21 mouse cellular contexts compared by ENCODE assay signal in the genomic region with DNA sequence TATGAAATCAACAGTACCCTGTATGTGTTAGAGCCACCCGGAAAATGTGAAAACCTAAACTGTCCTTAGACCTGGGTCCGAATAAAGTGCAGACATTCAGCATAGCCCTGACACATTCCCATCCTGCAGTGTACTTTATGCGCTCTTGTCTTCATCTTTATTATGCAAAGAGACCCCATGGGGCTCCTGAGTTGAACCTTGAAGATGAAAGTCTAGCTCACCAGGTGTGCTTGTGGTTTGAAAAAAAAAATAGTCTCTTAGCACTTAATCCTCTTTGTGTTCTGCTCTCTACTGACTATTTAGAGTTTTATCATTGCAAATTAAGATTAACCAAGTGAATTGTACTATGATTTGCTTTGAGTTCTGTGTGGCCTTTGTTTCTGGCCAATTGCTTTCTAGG. TPM values are rescaled to one million over a fixed set of nuclear protein-coding genes. Genes with fewer than 3 reads are reported as not detected.
"Had no signal": no experiment of that assay in that cellular context is flagged by ENCODE, and none has a peak within 500 bp of the region (broad histone marks: within the 10 kb centered on the region; RNA-seq: fewer than 3 reads in every experiment).

No protein-coding gene starts in this region.

- H3K36me3 ChIP-seq: liver, embryonic 15.5 days; lung, embryonic 15.5 days had no signal

- DNase-seq: liver, postnatal 0 days; lung, adult 2 months; lung, postnatal 14 days; lung, postnatal 36 days; retina, postnatal 1 day; right cerebral cortex, adult 18-20 months; right cerebral cortex, postnatal 25 days; right cerebral cortex, postnatal 4 days; spleen, adult 18-20 months; thymus, adult 18-20 months; thymus, postnatal 25 days had no signal

- H3K9ac ChIP-seq: liver, embryonic 15.5 days; liver, postnatal 0 days; lung, embryonic 15.5 days; midbrain, embryonic 13.5 days; midbrain, embryonic 15.5 days; neural tube, embryonic 12.5 days had no signal

- H3K27ac ChIP-seq: liver, embryonic 15.5 days; lung, embryonic 15.5 days; macrophage; midbrain, embryonic 13.5 days; midbrain, embryonic 15.5 days; neural tube, embryonic 12.5 days had no signal

- H3K27me3 ChIP-seq: liver, embryonic 15.5 days; lung, embryonic 15.5 days; megakaryocyte, embryonic 14.5 days; midbrain, embryonic 13.5 days; midbrain, embryonic 15.5 days; neural tube, embryonic 12.5 days had no signal

- ATAC-seq: liver, postnatal 0 days; lung, postnatal 0 days; midbrain, embryonic 13.5 days; midbrain, embryonic 15.5 days had no signal

- H3K4me3 ChIP-seq: liver, embryonic 15.5 days; lung, embryonic 15.5 days; megakaryocyte, embryonic 14.5 days; midbrain, embryonic 13.5 days; midbrain, embryonic 15.5 days; neural tube, embryonic 12.5 days had no signal

- H3K4me2 ChIP-seq: liver, embryonic 15.5 days; lung, embryonic 15.5 days; midbrain, embryonic 11.5 days; midbrain, embryonic 13.5 days; midbrain, embryonic 15.5 days; neural tube, embryonic 12.5 days had no signal

- H3K9me3 ChIP-seq: liver, embryonic 15.5 days; lung, embryonic 15.5 days; megakaryocyte, embryonic 14.5 days; midbrain, embryonic 13.5 days; midbrain, embryonic 15.5 days; neural tube, embryonic 12.5 days had no signal

- H3K4me1 ChIP-seq: liver, embryonic 15.5 days; lung, embryonic 15.5 days; midbrain, embryonic 13.5 days; midbrain, embryonic 15.5 days; neural tube, embryonic 12.5 days had no signal

RNA-seq across cellular contexts. Expression of gene Slc2a2, which starts 45.1 kb away (rescaled TPM):
- polyA plus RNA-seq: macrophage; midbrain, embryonic 11.5 days; midbrain, embryonic 13.5 days; midbrain, postnatal 0 days had no signal
